Mouse (Mus musculus) heart, embryonic 16.5 days (tissue): ENCODE measurements at regions not wholly inside any gene's neighbourhood (a gene's known extent, or its start where the extent isn't known, plus 50 kb on each side); places are given as distances from the start of the nearest gene placed in this dataset.
"Not testable (repeated sequence)": the region's sequence is repeated elsewhere in the genome, so short reads cannot be mapped to it uniquely, and the experiment has no call there.

Experiments used
- ATAC-seq: fragments of 200-750 bp; cut with Nextera tagmentation; replicated peaks from 2 replicates; pipeline ENCODE4 v1.8.0; 2017; ENCODE audit warnings: moderate number of reproducible peaks; ENCODE audit not compliant: insufficient read depth, low FRiP score; ENCODE audit errors: extremely low read depth
- H3K27ac ChIP-seq: fragments of 300-500 bp; sonication (generic); 2 replicates; pipeline ENCODE4 v1.5.1; 2014; ENCODE audit warnings: mild to moderate bottlenecking, low read length, control low read depth, moderate library complexity
- H3K27me3 ChIP-seq: fragments of 300-500 bp; sonication (generic); 2 replicates; pipeline ENCODE4 v1.6.1; 2014; ENCODE audit warnings: low read length, mixed read lengths; ENCODE audit not compliant: control insufficient read depth, insufficient read depth
- H3K36me3 ChIP-seq: fragments of 300-500 bp; sonication (generic); 2 replicates; pipeline ENCODE4 v1.6.1; 2014; ENCODE audit not compliant: control insufficient read depth, insufficient read depth
- H3K4me1 ChIP-seq: fragments of 300-500 bp; sonication (generic); 2 replicates; pipeline ENCODE4 v1.6.1; 2014; ENCODE audit warnings: low read length, mixed read lengths; ENCODE audit not compliant: control insufficient read depth, insufficient read depth
- H3K4me2 ChIP-seq: fragments of 300-500 bp; sonication (generic); 2 replicates; pipeline ENCODE4 v1.6.1; 2014; ENCODE audit warnings: low read depth, mild to moderate bottlenecking, control low read depth, low read length
- H3K4me3 ChIP-seq: fragments of 300-500 bp; sonication (generic); 2 replicates; pipeline ENCODE4 v1.5.1; 2014; ENCODE audit warnings: mild to moderate bottlenecking, control low read depth, low read length
- H3K9ac ChIP-seq: fragments of 300-500 bp; sonication (generic); 2 replicates; pipeline ENCODE4 v1.6.1; 2014; ENCODE audit warnings: low read length, control low read depth
- H3K9me3 ChIP-seq: fragments of 300-500 bp; sonication (generic); replicated peaks from 2 replicates; pipeline ENCODE4 v1.6.1; 2016; ENCODE audit warnings: low read length; ENCODE audit not compliant: control insufficient read depth
- WGBS: fragments of 180-500 bp; shearing (Covaris S2); extraction: QIAGEN DNeasy Blood & Tissue Kit; methylation state at CpG from one replicate; pipeline ENCODE4 v1.1.7; 2014; 5-methylcytosine and 5-hydroxymethylcytosine counted together

GRCm38 (mm10) chrX:103129347-103129746 lies 57.1 kb downstream of the Nap1l2 start:
- H3K4me1 ChIP-seq, H3K9me3 ChIP-seq, H3K9ac ChIP-seq, H3K27me3 ChIP-seq, H3K4me2 ChIP-seq, H3K36me3 ChIP-seq, H3K4me3 ChIP-seq, ATAC-seq, H3K27ac ChIP-seq: not testable (repeated sequence)
- 56% methylated on average over 21 of the region's 21 CpGs for WGBS

- H3K27me3 ChIP-seq: no peaks in the 10 kb centered on the region; the same call in 1 of the 2 replicates
- no peaks in the 10 kb centered on the region for H3K4me1 ChIP-seq
- no peak overlapping the region for H3K9ac ChIP-seq
- no peaks in the 10 kb centered on the region for H3K9me3 ChIP-seq
- no peak overlapping the region for H3K4me3 ChIP-seq
- no peak overlapping the region for H3K27ac ChIP-seq
- H3K36me3 ChIP-seq: no peaks in the 10 kb centered on the region
- no peak overlapping the region for H3K4me2 ChIP-seq
- ATAC-seq: no peak
- WGBS: 5% methylated on average over 1 of the region's 1 CpGs
These were observed 77.3 kb downstream of the Nap1l2 start for GRCm38 (mm10) chrX:103109181-103109580.

GRCm38 (mm10) chrX:103067730-103068621 lies 118.5 kb downstream of the Nap1l2 start:
- not testable (repeated sequence) for H3K4me3 ChIP-seq, H3K4me1 ChIP-seq, H3K27me3 ChIP-seq, H3K9ac ChIP-seq, H3K4me2 ChIP-seq, H3K36me3 ChIP-seq, H3K27ac ChIP-seq, ATAC-seq, H3K9me3 ChIP-seq
- no CpG with 5 or more reads among the region's 50 CpGs for WGBS

GRCm38 (mm10) chrX:103067107-103067506 lies 119.3 kb downstream of the Nap1l2 start:
- H3K9me3 ChIP-seq, ATAC-seq: not testable (repeated sequence)
- no CpG with 5 or more reads among the region's 45 CpGs for WGBS

GRCm38 (mm10) chrX:103026256-103027028 lies 98.3 kb downstream of the 1700018G05Rik start:
- no peaks in the 10 kb centered on the region for H3K36me3 ChIP-seq
- H3K27ac ChIP-seq: no peak overlapping the region
- peak overlapping the region; percentile 53 for H3K4me3 ChIP-seq
- 0 out of 2 replicates have a peak, but pooled peaks cover 2% of the 10 kb centered on the region for H3K27me3 ChIP-seq
- 0 out of 2 replicates have a peak overlapping the region, but pooled peaks have one; percentile 41 for H3K9ac ChIP-seq
- ATAC-seq: peak; percentile 58; the same call in 1 of the 2 replicates
- 9% methylated on average over 22 of the region's 22 CpGs for WGBS
- H3K4me2 ChIP-seq: peak overlapping the region; percentile 64
- H3K4me1 ChIP-seq: no peaks in the 10 kb centered on the region
- H3K9me3 ChIP-seq: no peaks in the 10 kb centered on the region

More at GRCm38 (mm10) chrX:103067107-103067506, 119.3 kb downstream of the Nap1l2 start:
- H3K4me3 ChIP-seq, H3K27ac ChIP-seq, H3K36me3 ChIP-seq, H3K4me2 ChIP-seq, H3K9ac ChIP-seq, H3K27me3 ChIP-seq, H3K4me1 ChIP-seq: not testable (repeated sequence)

GRCm38 (mm10) chrX:103025495-103025894 lies 97.3 kb downstream of the 1700018G05Rik start:
- ATAC-seq, H3K27me3 ChIP-seq, H3K9me3 ChIP-seq, H3K4me1 ChIP-seq, H3K27ac ChIP-seq, H3K9ac ChIP-seq, H3K36me3 ChIP-seq, H3K4me3 ChIP-seq: not testable (repeated sequence)
- H3K4me2 ChIP-seq: peak overlapping the region; percentile 64; the same call in 1 of the 2 replicates
- 28% methylated on average over 3 of the region's 3 CpGs for WGBS

GRCm38 (mm10) chrX:103013425-103014057 lies 85.4 kb downstream of the 1700018G05Rik start:
- H3K4me3 ChIP-seq, H3K27ac ChIP-seq, ATAC-seq, H3K4me1 ChIP-seq, H3K4me2 ChIP-seq, H3K27me3 ChIP-seq, H3K9me3 ChIP-seq, H3K36me3 ChIP-seq, H3K9ac ChIP-seq: not testable (repeated sequence)
- no CpG with 5 or more reads among the region's 61 CpGs for WGBS

- peak; percentile 37; the same call in 1 of the 2 replicates for ATAC-seq
- H3K36me3 ChIP-seq, H3K27me3 ChIP-seq, H3K4me3 ChIP-seq, H3K27ac ChIP-seq, H3K4me2 ChIP-seq, H3K9me3 ChIP-seq, H3K9ac ChIP-seq, H3K4me1 ChIP-seq: not testable (repeated sequence)
- 20% methylated on average over 2 of the region's 56 CpGs for WGBS
These were observed 84.4 kb downstream of the 1700018G05Rik start for GRCm38 (mm10) chrX:103012298-103013243.
